Mouse (Mus musculus) kidney, postnatal 0 days (tissue): ENCODE results near the gene Arf1. TPM values are rescaled to one million over a fixed set of nuclear protein-coding genes. Genes with fewer than 3 reads are reported as not detected.
A peak's percentile ranks its signal among the peaks of the same experiment; 100 is the strongest.

ENCODE experiments used
- ATAC-seq: fragments of 200-750 bp; cut with Nextera tagmentation; replicated peaks from 2 replicates; pipeline ENCODE4 v1.8.0; 2017; ENCODE audit warnings: low read depth, moderate number of reproducible peaks, moderate TSS enrichment, moderate library complexity; ENCODE audit not compliant: low FRiP score
- DNase-seq: peaks from one replicate; pipeline ENCODE4 v3.0.0-alpha.2; 2016; ENCODE audit warnings: low spot score
- H3K27ac ChIP-seq: fragments of 300-500 bp; sonication (generic); 2 replicates; pipeline ENCODE4 v1.5.1; 2014; ENCODE audit warnings: mild to moderate bottlenecking
- H3K27me3 ChIP-seq: fragments of 300-500 bp; sonication (generic); 2 replicates; pipeline ENCODE4 v1.6.1; 2014; ENCODE audit warnings: low read length, mixed read lengths; ENCODE audit not compliant: insufficient read depth
- H3K36me3 ChIP-seq: fragments of 300-500 bp; sonication (generic); 2 replicates; pipeline ENCODE4 v1.6.1; 2014; ENCODE audit warnings: low read length, mixed read lengths; ENCODE audit not compliant: insufficient read depth
- H3K4me1 ChIP-seq: fragments of 300-500 bp; sonication (generic); replicated peaks from 2 replicates; pipeline ENCODE4 v1.6.1; 2014; ENCODE audit warnings: antibody characterized with exemption, low read length, mixed read lengths; ENCODE audit not compliant: insufficient read depth
- H3K4me2 ChIP-seq: fragments of 300-500 bp; sonication (generic); 2 replicates; pipeline ENCODE4 v1.6.1; 2014; ENCODE audit warnings: mild to moderate bottlenecking, low read length, moderate library complexity, mixed read lengths
- H3K4me3 ChIP-seq: fragments of 300-500 bp; sonication (generic); replicated peaks from 2 replicates; pipeline ENCODE4 v1.5.1; 2014; ENCODE audit warnings: low read depth, low read length
- H3K9ac ChIP-seq: fragments of 300-500 bp; sonication (generic); 2 replicates; pipeline ENCODE4 v1.6.1; 2014; ENCODE audit warnings: low read depth, low read length
- H3K9me3 ChIP-seq: fragments of 300-500 bp; sonication (generic); replicated peaks from 2 replicates; pipeline ENCODE4 v1.6.1; 2016; ENCODE audit warnings: low read length, inconsistent platforms, mixed read lengths
- CTCF ChIP-seq: IDR thresholded peaks from 2 replicates; pipeline ENCODE4 v1.5.1; 2016; ENCODE audit warnings: antibody characterized with exemption, low read depth, mild to moderate bottlenecking, moderate library complexity
- WGBS: fragments of 180-500 bp; shearing (Covaris S2); extraction: QIAGEN DNeasy Blood & Tissue Kit; methylation state at CpG from one replicate; pipeline ENCODE4 v1.1.7; 2014; 5-methylcytosine and 5-hydroxymethylcytosine counted together
- polyA plus RNA-seq: library from polyadenylated mRNA; unstranded; fragments of >200 nt; fragmentation: Nextera tagmentation; extraction: Ambion mirVana; gene quantifications from 2 replicates; pipeline ENCODE4 v1.2.1, GENCODE M21; 2015

Gene Arf1
- polyA plus RNA-seq, 1 experiment from 2014 or later = 670 TPM

- Histone ChIP-seq H3K4me1 (no peaks in the 10 kb centered on the region; the same call in 1 of the 2 replicates), H3K27ac (peak overlapping the region; percentile 78), H3K9me3 (no peaks in the 10 kb centered on the region), H3K27me3 (no peaks in the 10 kb centered on the region), H3K4me3 (peak overlapping the region; percentile 71), H3K4me2 (peak overlapping the region; percentile 76), H3K9ac (peak overlapping the region; percentile 70), H3K36me3 (peaks cover 6% of the 10 kb centered on the region)
- no peak for TF ChIP-seq CTCF
- DNase-seq (peak; percentile 35), ATAC-seq (no peak)
- 30% methylated on average over 16 of the region's 16 CpGs for WGBS
These were observed 26.7 kb downstream of the Arf1 start for GRCm38 (mm10) chr11:59201216-59202002.

GRCm38 (mm10) chr11:59196230-59196629, 31.8 kb downstream of the Arf1 start:
- no peaks in the 10 kb centered on the region for H3K9me3 ChIP-seq

DNA sequence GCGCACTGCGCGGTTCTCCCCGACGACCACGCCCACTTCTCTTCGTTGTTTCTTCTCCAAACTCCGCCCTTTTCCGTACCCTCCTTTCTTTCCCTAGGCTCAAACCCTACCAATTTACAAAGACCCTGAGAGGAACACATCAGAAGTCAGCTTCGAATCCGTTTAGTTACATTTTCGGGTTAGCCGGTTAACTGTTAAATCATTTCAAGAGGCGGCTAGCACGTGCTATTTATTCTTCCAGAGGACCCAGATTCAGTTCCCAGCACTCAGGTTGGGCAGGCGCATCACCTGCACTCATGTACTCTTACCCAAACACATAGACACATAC, 36.0 kb downstream of the Arf1 start, which contains the start of gene Guk1:
Guk1 (minus strand) TSS at position 154 of the 328 bp plus-strand sequence.
- Histone ChIP-seq H3K4me3 (peak within 1 kb of the TSS; percentile 54), H3K4me2 (peak within 1 kb of the TSS; percentile 67), H3K9me3 (no peaks in the 10 kb centered on the region), H3K9ac (peak within 1 kb of the TSS; percentile 65), H3K4me1 (no peaks in the 10 kb centered on the region; the same call in 1 of the 2 replicates), H3K27me3 (no peaks in the 10 kb centered on the region), H3K36me3 (no peaks in the 10 kb centered on the region), H3K27ac (peak within 1 kb of the TSS; percentile 91)
- ATAC-seq (no peak), DNase-seq (no peak)
- no peak for TF ChIP-seq CTCF
- WGBS = 4% methylated on average over 16 of the region's 16 CpGs

More at GRCm38 (mm10) chr11:59196230-59196629, 31.8 kb downstream of the Arf1 start:
- ATAC-seq (no peak), DNase-seq (no peak)
- no peak for TF ChIP-seq CTCF
- H3K27ac ChIP-seq = no peak overlapping the region
- H3K9ac ChIP-seq = no peak overlapping the region
- H3K36me3 ChIP-seq = no peaks in the 10 kb centered on the region
- no peak overlapping the region for H3K4me3 ChIP-seq
- no peaks in the 10 kb centered on the region; the same call in 1 of the 2 replicates for H3K4me1 ChIP-seq
- no peaks in the 10 kb centered on the region for H3K27me3 ChIP-seq
- no peak overlapping the region for H3K4me2 ChIP-seq

DNA sequence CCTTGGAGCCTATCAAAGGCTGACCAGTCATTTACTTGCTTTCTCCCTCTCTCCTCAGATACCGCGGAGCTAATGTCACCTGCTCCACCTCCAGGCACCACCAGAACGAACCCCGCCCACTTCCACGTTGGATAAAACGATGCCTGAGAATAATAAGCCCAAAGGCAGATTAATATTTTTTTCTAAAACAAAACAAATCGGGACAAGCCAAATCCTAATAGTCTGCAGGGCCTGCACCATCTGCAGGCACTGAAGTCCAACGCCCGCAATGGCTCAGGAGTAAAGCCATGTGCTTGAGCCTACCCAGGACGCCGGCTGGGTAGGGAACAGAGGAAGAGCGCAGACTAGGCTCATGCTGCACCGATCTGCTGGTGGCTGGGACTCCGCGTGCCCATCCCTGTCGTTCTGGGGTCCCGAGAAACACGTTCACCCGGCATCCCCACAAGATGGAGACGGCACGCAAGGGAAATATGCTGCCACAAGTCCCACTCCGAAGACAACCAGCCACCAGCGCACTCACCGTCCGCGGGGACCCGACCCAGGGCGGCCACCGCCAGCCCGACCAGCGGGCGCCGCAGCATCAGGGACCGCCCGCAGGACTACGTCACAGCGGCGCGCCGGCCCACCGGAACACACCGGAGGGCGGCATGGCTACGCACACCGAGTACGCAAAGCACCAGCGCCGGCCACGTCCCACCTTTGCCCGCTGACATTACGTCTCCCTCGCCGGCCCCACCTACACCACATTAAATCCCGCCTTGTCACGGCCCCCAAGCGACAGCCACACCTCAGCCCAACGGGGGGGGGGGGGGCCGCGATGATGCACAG, 36.6 kb downstream of the Arf1 start:
- DNase-seq = peak; percentile 96
- H3K9me3 ChIP-seq = no peaks in the 10 kb centered on the region
- no peak for TF ChIP-seq CTCF

GRCm38 (mm10) chr11:59187706-59188105, 40.4 kb downstream of the Arf1 start:
- H3K9ac ChIP-seq = no peak overlapping the region
- no peak overlapping the region for H3K4me2 ChIP-seq
- ATAC-seq (no peak), DNase-seq (no peak)
- no peak for TF ChIP-seq CTCF
- no peaks in the 10 kb centered on the region for H3K27me3 ChIP-seq
- peaks cover 20% of the 10 kb centered on the region for H3K36me3 ChIP-seq
- H3K4me3 ChIP-seq = no peak overlapping the region
- WGBS = 41% methylated on average over 6 of the region's 6 CpGs
- H3K27ac ChIP-seq = no peak overlapping the region
- no peaks in the 10 kb centered on the region for H3K9me3 ChIP-seq
- peaks cover 7% of the 10 kb centered on the region; the same call in 1 of the 2 replicates for H3K4me1 ChIP-seq

More for the DNA sequence above, 36.6 kb downstream of the Arf1 start:
- peak overlapping the region; percentile 54 for H3K4me3 ChIP-seq
- no peaks in the 10 kb centered on the region for H3K36me3 ChIP-seq
- peak overlapping the region; percentile 91 for H3K27ac ChIP-seq
- no peaks in the 10 kb centered on the region for H3K27me3 ChIP-seq
- ATAC-seq = peak; percentile 92
- H3K4me1 ChIP-seq = no peaks in the 10 kb centered on the region; the same call in 1 of the 2 replicates
- H3K9ac ChIP-seq = peak overlapping the region; percentile 65
- WGBS = under 1% methylated on average over 56 of the region's 59 CpGs
- H3K4me2 ChIP-seq = peak overlapping the region; percentile 67

DNA sequence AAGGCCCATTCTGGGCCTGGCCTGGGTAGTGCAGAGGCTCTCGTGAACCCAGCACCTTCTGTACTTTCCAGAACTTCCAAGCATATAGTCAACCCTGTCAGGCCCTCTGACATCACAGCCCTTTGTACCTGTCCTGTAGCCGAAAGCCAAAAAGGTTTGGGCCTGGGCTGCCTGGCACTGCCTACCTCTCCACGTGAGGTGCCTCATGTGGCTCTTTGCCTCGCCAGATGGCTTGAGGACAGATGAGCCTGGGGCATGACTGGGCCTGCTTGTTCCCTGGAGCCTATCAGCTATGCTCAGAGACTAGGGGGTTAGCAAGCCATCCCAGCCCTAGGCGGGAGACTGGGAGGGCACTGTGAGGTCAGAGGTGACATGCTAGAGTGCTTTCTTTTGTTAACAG, 42.6 kb downstream of the Arf1 start:
- WGBS = 84% methylated on average over 5 of the region's 5 CpGs
- H3K9ac ChIP-seq = no peak overlapping the region

More for the DNA sequence above, 42.6 kb downstream of the Arf1 start:
- no peak overlapping the region for H3K27ac ChIP-seq
- ATAC-seq (no peak), DNase-seq (no peak)
- H3K4me3 ChIP-seq = no peak overlapping the region
- H3K4me2 ChIP-seq = no peak overlapping the region
- TF ChIP-seq CTCF = no peak
- peaks cover 7% of the 10 kb centered on the region; the same call in 1 of the 2 replicates for H3K4me1 ChIP-seq
- H3K36me3 ChIP-seq = peaks cover 20% of the 10 kb centered on the region
- no peaks in the 10 kb centered on the region for H3K9me3 ChIP-seq
- H3K27me3 ChIP-seq = no peaks in the 10 kb centered on the region
